Mouse (Mus musculus): ENCODE data around the gene Gm14214. TPM values are rescaled to one million over a fixed set of nuclear protein-coding genes. Genes with fewer than 3 reads are reported as not detected.

The Gm14214 gene
- polyA plus RNA-seq (2015; fragmentation: Nextera tagmentation; extraction: Ambion mirVana), result not detected in 2 replicates

GRCm38 (mm10) chr2:154769930-154770329, at the start of gene Gm14214:
Gene Gm14214 (minus strand): TSS chr2:154770030.
- Histone ChIP-seq H3K27ac (no peak within 1 kb of the TSS), H3K9ac (no peak within 1 kb of the TSS), H3K9me3 (no peaks in the 10 kb centered on the region), H3K4me3 (no peak within 1 kb of the TSS), H3K4me2 (no peak within 1 kb of the TSS), H3K36me3 (replicated peaks) (no peaks in the 10 kb centered on the region), H3K4me1 (no peaks in the 10 kb centered on the region), H3K27me3 (replicated peaks) (no peaks in the 10 kb centered on the region)
- ATAC-seq (replicated peaks), result no peak

- Histone ChIP-seq H3K9me3 (no peaks in the 10 kb centered on the region), H3K4me2 (no peak overlapping the region)
- WGBS, result 65% methylated on average over 1 of the region's 1 CpGs
Observed at GRCm38 (mm10) chr2:154818599-154818998, 48.8 kb upstream of the Gm14214 start.

GRCm38 (mm10) chr2:154817788-154818187, 48.0 kb upstream of the Gm14214 start:
- Histone ChIP-seq H3K4me1 (peaks cover 16% of the 10 kb centered on the region), H3K27me3 (replicated peaks) (no peaks in the 10 kb centered on the region), H3K4me2 (no peak overlapping the region), H3K9me3 (no peaks in the 10 kb centered on the region), H3K9ac (no peak overlapping the region), H3K36me3 (replicated peaks) (no peaks in the 10 kb centered on the region), H3K27ac (peak overlapping the region; percentile 49; the same call in 1 of the 2 replicates), H3K4me3 (no peak overlapping the region)
- WGBS, result 22% methylated on average over 1 of the region's 1 CpGs
- no peak for ATAC-seq (replicated peaks)

More at GRCm38 (mm10) chr2:154818599-154818998, 48.8 kb upstream of the Gm14214 start:
- Histone ChIP-seq H3K9ac (no peak overlapping the region), H3K27me3 (replicated peaks) (no peaks in the 10 kb centered on the region), H3K36me3 (replicated peaks) (no peaks in the 10 kb centered on the region), H3K4me1 (peaks cover 16% of the 10 kb centered on the region), H3K27ac (no peak overlapping the region), H3K4me3 (no peak overlapping the region)
- no peak for ATAC-seq (replicated peaks)

DNA sequence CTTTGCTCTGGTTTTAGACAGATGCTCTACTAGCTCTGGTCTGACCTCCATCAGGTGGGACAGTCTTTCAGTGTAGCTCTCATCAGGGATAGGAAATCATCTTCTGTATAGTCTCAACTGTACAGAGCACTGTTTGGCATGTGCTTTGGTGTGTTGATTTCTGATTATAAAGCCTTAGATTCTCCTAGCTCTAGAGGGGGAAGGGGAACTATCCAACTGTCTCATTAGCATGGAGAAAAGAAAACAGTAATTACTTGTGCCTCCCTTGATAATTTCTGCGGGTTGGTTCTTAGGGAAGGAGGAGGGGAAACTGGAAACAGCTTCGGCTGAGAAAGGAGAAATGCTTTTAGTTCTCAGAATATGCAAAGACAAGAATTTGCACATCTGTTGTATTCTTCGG, 47.3 kb upstream of the Gm14214 start:
- WGBS, result 31% methylated on average over 3 of the region's 3 CpGs
- Histone ChIP-seq H3K4me3 (no peak overlapping the region), H3K27me3 (replicated peaks) (no peaks in the 10 kb centered on the region), H3K9me3 (no peaks in the 10 kb centered on the region), H3K9ac (no peak overlapping the region), H3K27ac (peak overlapping the region; percentile 49; the same call in 1 of the 2 replicates), H3K4me1 (peaks cover 16% of the 10 kb centered on the region), H3K36me3 (replicated peaks) (no peaks in the 10 kb centered on the region), H3K4me2 (no peak overlapping the region)
- ATAC-seq (replicated peaks), result 0 out of 2 replicates have a peak, but pooled peaks have one; percentile 24

- peaks cover 16% of the 10 kb centered on the region for H3K4me1 ChIP-seq
- WGBS, result 85% methylated on average over 2 of the region's 2 CpGs
- no peak for ATAC-seq (replicated peaks)
Observed at GRCm38 (mm10) chr2:154813426-154813825, 43.6 kb upstream of the Gm14214 start.

DNA sequence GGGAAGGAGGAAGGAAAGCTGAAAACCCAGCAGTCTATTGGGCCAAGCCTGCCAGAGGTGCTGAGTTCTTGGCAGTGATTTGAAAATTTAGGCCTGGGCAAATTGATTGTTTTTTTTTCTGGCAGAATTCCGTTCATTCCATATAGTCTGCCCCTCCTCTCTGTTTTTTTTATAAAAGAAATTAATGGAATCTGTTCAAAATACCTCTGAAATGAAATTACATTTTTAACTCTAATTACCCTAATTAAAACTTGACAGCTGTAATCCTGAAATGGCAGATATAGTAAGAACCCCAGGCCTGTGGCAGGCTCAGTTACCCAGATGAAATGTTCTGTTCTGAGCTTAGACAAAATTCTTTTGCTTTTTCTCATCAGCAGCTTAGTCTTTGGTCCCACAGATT, 41.0 kb upstream of the Gm14214 start:
- 64% methylated on average over 1 of the region's 1 CpGs for WGBS
- no peak overlapping the region for H3K9ac ChIP-seq
- no peaks in the 10 kb centered on the region for H3K36me3 ChIP-seq (replicated peaks)
- ATAC-seq (replicated peaks), result no peak
- H3K27ac ChIP-seq, result no peak overlapping the region
- no peaks in the 10 kb centered on the region for H3K27me3 ChIP-seq (replicated peaks)
- no peak overlapping the region for H3K4me3 ChIP-seq
- 0 out of 2 replicates have a peak, but pooled peaks cover 2% of the 10 kb centered on the region for H3K4me1 ChIP-seq
- H3K9me3 ChIP-seq, result no peaks in the 10 kb centered on the region
- H3K4me2 ChIP-seq, result no peak overlapping the region

More at GRCm38 (mm10) chr2:154813426-154813825, 43.6 kb upstream of the Gm14214 start:
- H3K4me3 ChIP-seq, result no peak overlapping the region
- no peaks in the 10 kb centered on the region for H3K27me3 ChIP-seq (replicated peaks)
- no peak overlapping the region for H3K4me2 ChIP-seq
- no peak overlapping the region for H3K9ac ChIP-seq
- H3K27ac ChIP-seq, result no peak overlapping the region
- H3K9me3 ChIP-seq, result no peaks in the 10 kb centered on the region
- no peaks in the 10 kb centered on the region for H3K36me3 ChIP-seq (replicated peaks)

DNA sequence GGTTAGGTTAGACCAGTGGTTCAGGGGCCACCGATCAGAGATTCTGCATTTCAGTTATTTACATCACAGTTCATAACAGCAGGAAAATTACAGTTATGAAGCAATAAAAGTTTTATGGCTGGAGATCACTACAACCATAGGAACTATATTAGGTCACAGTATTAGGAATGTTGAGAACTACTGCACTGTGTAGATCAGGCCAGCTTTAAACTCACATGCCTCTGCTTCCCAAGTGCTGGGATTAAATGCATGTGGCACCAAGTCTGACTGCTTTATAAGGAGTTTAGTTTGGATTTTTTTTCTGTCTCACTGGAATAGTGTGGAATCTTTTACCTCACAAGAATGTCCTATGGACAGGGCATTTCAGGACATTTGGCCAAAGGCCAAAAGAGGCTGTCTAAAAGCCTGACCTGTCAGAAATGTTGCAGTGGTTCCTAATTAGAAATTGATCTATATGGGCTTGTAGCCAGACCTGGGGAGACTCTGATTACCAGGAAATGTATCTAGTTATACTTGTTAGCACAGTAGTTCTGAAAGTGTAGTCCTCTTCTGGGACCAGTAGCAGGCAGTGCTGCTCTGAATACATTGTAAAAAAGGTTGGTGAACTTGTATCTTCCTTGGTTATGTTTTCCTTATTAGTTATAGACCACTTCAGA, 39.4 kb upstream of the Gm14214 start:
- Histone ChIP-seq H3K36me3 (replicated peaks) (no peaks in the 10 kb centered on the region), H3K4me2 (no peak overlapping the region), H3K27ac (no peak overlapping the region), H3K4me3 (no peak overlapping the region), H3K27me3 (replicated peaks) (no peaks in the 10 kb centered on the region), H3K4me1 (0 out of 2 replicates have a peak, but pooled peaks cover 2% of the 10 kb centered on the region), H3K9ac (no peak overlapping the region), H3K9me3 (no peaks in the 10 kb centered on the region)
- WGBS, result 100% methylated on average over 1 of the region's 1 CpGs
- ATAC-seq (replicated peaks), result no peak

DNA sequence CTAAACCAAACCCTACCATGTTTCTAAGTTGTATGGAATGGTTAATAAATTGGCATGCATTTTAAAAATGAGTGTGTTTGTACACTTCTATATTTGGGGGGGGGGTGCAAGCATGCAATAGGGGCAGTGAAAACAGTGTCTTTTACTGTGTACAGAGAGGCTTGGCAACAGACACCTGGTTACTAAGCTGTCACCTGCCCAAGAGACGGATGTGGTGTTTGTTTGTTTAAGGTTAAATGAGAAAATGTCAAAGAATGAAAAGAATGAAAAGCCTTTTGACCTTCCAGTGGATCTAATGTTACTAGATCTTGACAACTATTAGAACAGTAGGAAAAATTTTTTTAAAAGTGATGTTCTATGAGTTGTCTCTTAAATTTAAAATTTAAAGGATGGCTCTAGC, 37.9 kb upstream of the Gm14214 start:
- H3K4me1 ChIP-seq, result 0 out of 2 replicates have a peak, but pooled peaks cover 2% of the 10 kb centered on the region
- H3K27ac ChIP-seq, result no peak overlapping the region
- H3K4me2 ChIP-seq, result no peak overlapping the region
- 77% methylated on average over 1 of the region's 1 CpGs for WGBS
- H3K36me3 ChIP-seq (replicated peaks), result no peaks in the 10 kb centered on the region
- no peaks in the 10 kb centered on the region for H3K27me3 ChIP-seq (replicated peaks)
- H3K9ac ChIP-seq, result no peak overlapping the region
- no peak overlapping the region for H3K4me3 ChIP-seq
- no peak for ATAC-seq (replicated peaks)
- H3K9me3 ChIP-seq, result no peaks in the 10 kb centered on the region

DNA sequence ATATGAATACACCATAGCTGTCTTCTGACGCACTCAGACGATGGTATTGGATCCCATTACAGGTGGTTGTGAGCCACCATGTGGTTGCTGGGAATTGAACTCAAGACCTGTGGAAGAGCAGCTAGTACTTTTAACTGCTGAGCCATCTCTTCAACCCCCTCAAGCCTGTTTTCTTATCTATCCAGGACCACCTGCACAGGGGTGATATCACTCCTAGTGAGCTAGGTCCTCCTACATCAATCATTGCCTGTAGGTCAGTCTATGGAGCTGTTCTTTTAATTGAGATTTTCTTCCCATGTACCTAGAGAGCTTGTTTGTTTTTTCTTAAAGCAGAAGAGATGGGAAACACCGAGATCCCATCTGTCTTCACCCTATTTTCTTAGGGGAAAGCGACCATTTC, 34.0 kb upstream of the Gm14214 start:
- no peaks in the 10 kb centered on the region for H3K27me3 ChIP-seq (replicated peaks)
- ATAC-seq (replicated peaks), result no peak
- no peak overlapping the region for H3K4me2 ChIP-seq
- WGBS, result 63% methylated on average over 4 of the region's 4 CpGs
- H3K9ac ChIP-seq, result no peak overlapping the region
- H3K9me3 ChIP-seq, result no peaks in the 10 kb centered on the region
- peak overlapping the region; percentile 38; the same call in 1 of the 2 replicates for H3K27ac ChIP-seq
- no peak overlapping the region for H3K4me3 ChIP-seq
- 0 out of 2 replicates have a peak, but pooled peaks cover 2% of the 10 kb centered on the region for H3K4me1 ChIP-seq
- H3K36me3 ChIP-seq (replicated peaks), result no peaks in the 10 kb centered on the region

GRCm38 (mm10) chr2:154803372-154803771, 33.5 kb upstream of the Gm14214 start:
- H3K27me3 ChIP-seq (replicated peaks), result no peaks in the 10 kb centered on the region
- H3K9ac ChIP-seq, result no peak overlapping the region
- no peaks in the 10 kb centered on the region for H3K36me3 ChIP-seq (replicated peaks)
- H3K9me3 ChIP-seq, result no peaks in the 10 kb centered on the region
- H3K4me1 ChIP-seq, result 0 out of 2 replicates have a peak, but pooled peaks cover 2% of the 10 kb centered on the region
- H3K4me3 ChIP-seq, result no peak overlapping the region
- no peak overlapping the region for H3K27ac ChIP-seq
- 96% methylated on average over 1 of the region's 1 CpGs for WGBS
- ATAC-seq (replicated peaks), result no peak
- H3K4me2 ChIP-seq, result no peak overlapping the region

GRCm38 (mm10) chr2:154791661-154792642, 22.1 kb upstream of the Gm14214 start:
- Histone ChIP-seq H3K9ac (peak overlapping the region; percentile 95), H3K27ac (peak overlapping the region; percentile 100), H3K27me3 (replicated peaks) (no peaks in the 10 kb centered on the region), H3K4me3 (peak overlapping the region; percentile 97), H3K9me3 (no peaks in the 10 kb centered on the region), H3K4me2 (peak overlapping the region; percentile 81), H3K4me1 (peaks cover 46% of the 10 kb centered on the region), H3K36me3 (replicated peaks) (no peaks in the 10 kb centered on the region)
- ATAC-seq (replicated peaks), result peak; percentile 23
- WGBS, result under 1% methylated on average over 58 of the region's 67 CpGs
